Mouse (Mus musculus) cortical plate, adult 2 months (tissue): ENCODE results near the gene Ugp2.
A peak's percentile ranks its signal among the peaks of the same experiment; 100 is the strongest.

Source experiments
- CTCF ChIP-seq: fragments of 200-500 bp; IDR thresholded peaks from 2 replicates; pipeline ENCODE4 v1.5.1; 2011; ENCODE audit warnings: mild to moderate bottlenecking, control low read depth, low read length; ENCODE audit not compliant: insufficient read depth; ENCODE audit errors: extremely low read depth
- POLR2A ChIP-seq: fragments of 200-500 bp; IDR thresholded peaks from 2 replicates; pipeline ENCODE4 v1.6.1; 2011; ENCODE audit warnings: mild to moderate bottlenecking, low read length, control low read depth; ENCODE audit not compliant: insufficient read depth; ENCODE audit errors: extremely low read depth

GRCm38 (mm10) chr11:21370399-21371121, 441 bp downstream of the Ugp2 start:
- TF ChIP-seq CTCF (no peak), POLR2A (peak; percentile 45; the same call in 1 of the 2 replicates)
